ENCODE assay signal across 10 mouse cellular contexts in the genomic region with DNA sequence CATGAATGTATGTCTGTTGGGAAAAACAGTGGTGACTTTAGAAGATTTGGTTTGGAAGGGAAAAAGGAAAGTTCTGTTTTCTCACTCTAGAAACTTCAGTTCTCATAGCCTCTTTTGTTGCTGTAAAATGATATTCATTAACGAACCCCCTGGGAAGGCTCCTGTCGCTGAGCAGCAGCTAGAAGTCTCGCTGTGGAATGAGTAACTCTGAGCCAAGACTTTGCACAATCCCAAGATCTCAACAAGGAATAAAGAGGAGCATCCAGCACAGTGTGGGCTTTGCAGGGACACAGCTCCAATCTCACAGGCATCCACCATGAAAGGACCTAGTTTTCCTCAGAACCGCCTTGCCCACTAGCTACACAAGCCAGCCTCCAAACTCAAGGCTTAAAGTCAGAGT.
DNase-seq lines count a peak whose midpoint lies in the region; ATAC-seq and TF ChIP-seq lines count a peak whose summit lies in the region.
"Had no signal": no experiment of that assay in that cellular context is flagged by ENCODE, and none has a peak within 500 bp of the region (broad histone marks: within the 10 kb centered on the region; RNA-seq: fewer than 3 reads in every experiment).

No protein-coding gene starts in this region.

- ATAC-seq in intestine, embryonic 14.5 days (replicated peaks; ENCODE audit: low FRiP score, low TSS enrichment, low read depth) = no peak
- ATAC-seq in intestine, postnatal 0 days = no peak
- peak; percentile 32 for ATAC-seq in forebrain, postnatal 0 days
- ATAC-seq in midbrain, embryonic 15.5 days (replicated peaks) = no peak
- ATAC-seq in inflammation-experienced regulatory T-cells, adult 6 months = no peak

- no peak for TF ChIP-seq CTCF in intestine, postnatal 0 days (IDR thresholded peaks at IDR 0.05; ENCODE audit: low read depth)
- no peak for TF ChIP-seq CTCF in cortical plate, adult 2 months (IDR thresholded peaks at IDR 0.05; ENCODE audit: extremely low read depth, insufficient read depth, low read length)
- TF ChIP-seq CTCF in forebrain, postnatal 0 days (IDR thresholded peaks at IDR 0.05; ENCODE audit: low read depth) = no peak

- no peak for TF ChIP-seq POLR2A in cortical plate, adult 2 months (IDR thresholded peaks at IDR 0.05; ENCODE audit: extremely low read depth, insufficient read depth, low read length)

- H3K4me1 ChIP-seq in intestine, embryonic 14.5 days (replicated peaks; ENCODE audit: control insufficient read depth, insufficient read depth, low read length) = peaks cover 16% of the 10 kb centered on the region
- H3K4me1 ChIP-seq in intestine, postnatal 0 days (replicated peaks; ENCODE audit: control insufficient read depth, insufficient read depth, low read length) = no peaks in the 10 kb centered on the region
- H3K4me1 ChIP-seq in cortical plate, adult 2 months (ENCODE audit: control insufficient read depth, insufficient read depth, low read length) = peaks cover 7% of the 10 kb centered on the region
- peaks cover 25% of the 10 kb centered on the region for H3K4me1 ChIP-seq in forebrain, postnatal 0 days (ENCODE audit: insufficient read depth)
- peaks cover 34% of the 10 kb centered on the region for H3K4me1 ChIP-seq in midbrain, embryonic 15.5 days

- no peak overlapping the region for H3K27ac ChIP-seq in intestine, embryonic 14.5 days (ENCODE audit: low read depth)
- no peak overlapping the region for H3K27ac ChIP-seq in intestine, postnatal 0 days (ENCODE audit: low read depth, low read length)
- H3K27ac ChIP-seq in cortical plate, adult 2 months (ENCODE audit: insufficient read depth, low read length) = 0 out of 2 replicates have a peak overlapping the region, but pooled peaks have one; percentile 56
- H3K27ac ChIP-seq in forebrain, postnatal 0 days (ENCODE audit: low read depth, low read length) = peak overlapping the region; percentile 75; the same call in 1 of the 2 replicates
- H3K27ac ChIP-seq in midbrain, embryonic 15.5 days = peak overlapping the region; percentile 82

- H3K36me3 ChIP-seq in intestine, embryonic 14.5 days (ENCODE audit: control insufficient read depth, insufficient read depth, low read length) = no peaks in the 10 kb centered on the region
- H3K36me3 ChIP-seq in intestine, postnatal 0 days (ENCODE audit: control insufficient read depth, insufficient read depth) = no peaks in the 10 kb centered on the region
- no peaks in the 10 kb centered on the region for H3K36me3 ChIP-seq in forebrain, postnatal 0 days (ENCODE audit: insufficient read depth)
- H3K36me3 ChIP-seq in midbrain, embryonic 15.5 days (replicated peaks) = no peaks in the 10 kb centered on the region

- 78% methylated on average over 4 of the region's 4 CpGs for WGBS in intestine, embryonic 14.5 days
- 77% methylated on average over 4 of the region's 4 CpGs for WGBS in intestine, postnatal 0 days
- WGBS in forebrain, postnatal 0 days = 19% methylated on average over 4 of the region's 4 CpGs
- 42% methylated on average over 4 of the region's 4 CpGs for WGBS in midbrain, embryonic 15.5 days

- H3K9ac ChIP-seq in intestine, embryonic 14.5 days (ENCODE audit: low read length) = no peak overlapping the region
- no peak overlapping the region for H3K9ac ChIP-seq in intestine, postnatal 0 days (ENCODE audit: low read depth, low read length)
- H3K9ac ChIP-seq in forebrain, postnatal 0 days = no peak overlapping the region
- no peak overlapping the region for H3K9ac ChIP-seq in midbrain, embryonic 15.5 days

- H3K4me3 ChIP-seq in intestine, embryonic 14.5 days (ENCODE audit: low read depth, low read length) = no peak overlapping the region
- H3K4me3 ChIP-seq in intestine, postnatal 0 days (ENCODE audit: low read depth, low read length) = no peak overlapping the region
- no peak overlapping the region for H3K4me3 ChIP-seq in cortical plate, adult 2 months (ENCODE audit: insufficient read depth, low read length)
- no peak overlapping the region for H3K4me3 ChIP-seq in forebrain, postnatal 0 days (ENCODE audit: low read depth, low read length)
- no peak overlapping the region for H3K4me3 ChIP-seq in midbrain, embryonic 15.5 days

- no peaks in the 10 kb centered on the region for H3K9me3 ChIP-seq in intestine, embryonic 14.5 days (ENCODE audit: control insufficient read depth, low read length)
- H3K9me3 ChIP-seq in intestine, postnatal 0 days (ENCODE audit: control insufficient read depth) = no peaks in the 10 kb centered on the region
- no peaks in the 10 kb centered on the region for H3K9me3 ChIP-seq in forebrain, postnatal 0 days (ENCODE audit: low read length)
- H3K9me3 ChIP-seq in midbrain, embryonic 15.5 days = no peaks in the 10 kb centered on the region

- peak; percentile 42 for DNase-seq in intestine, embryonic 14.5 days (ENCODE audit: low spot score)
- DNase-seq in forebrain, postnatal 0 days = peak; percentile 56
- DNase-seq in ovary, postnatal 36 days (ENCODE audit: low spot score) = no peak
- DNase-seq: adrenal gland, postnatal 36 days; kidney, adult 8-10 months; lung, postnatal 14 days had no signal

- H3K4me2 ChIP-seq in intestine, embryonic 14.5 days (ENCODE audit: low read length) = no peak overlapping the region
- no peak overlapping the region for H3K4me2 ChIP-seq in intestine, postnatal 0 days (replicated peaks; ENCODE audit: low read depth)
- no peak overlapping the region for H3K4me2 ChIP-seq in forebrain, postnatal 0 days (ENCODE audit: low read depth)
- H3K4me2 ChIP-seq in midbrain, embryonic 15.5 days = no peak overlapping the region

- no peaks in the 10 kb centered on the region for H3K27me3 ChIP-seq in intestine, embryonic 14.5 days (replicated peaks; ENCODE audit: control insufficient read depth, insufficient read depth, low read length)
- H3K27me3 ChIP-seq in intestine, postnatal 0 days (replicated peaks; ENCODE audit: control insufficient read depth, insufficient read depth, low read length) = no peaks in the 10 kb centered on the region
- no peaks in the 10 kb centered on the region for H3K27me3 ChIP-seq in forebrain, postnatal 0 days (ENCODE audit: insufficient read depth, low read length)
- H3K27me3 ChIP-seq in midbrain, embryonic 15.5 days (replicated peaks) = no peaks in the 10 kb centered on the region

Comparison
In these comparisons a context has a peak if more than half of its experiments do, and no peak if none do; other contexts are left out.
1. H3K27ac ChIP-seq: peak in cortical plate, adult 2 months (single experiment), forebrain, postnatal 0 days (single experiment) and midbrain, embryonic 15.5 days (single experiment); none in intestine, embryonic 14.5 days (single experiment) and intestine, postnatal 0 days (single experiment).